Mouse (Mus musculus): ENCODE measurements around the gene Lrrc26.
"Not testable (repeated sequence)": the region's sequence is repeated elsewhere in the genome, so short reads cannot be mapped to it uniquely, and the experiment has no call there.

Gene Lrrc26

GRCm38 (mm10) chr2:25289651-25290050 is at the start of gene Lrrc26:
Gene Lrrc26, plus strand, starts transcription at chr2:25289915.
- DNase-seq = peak; percentile 14

DNA sequence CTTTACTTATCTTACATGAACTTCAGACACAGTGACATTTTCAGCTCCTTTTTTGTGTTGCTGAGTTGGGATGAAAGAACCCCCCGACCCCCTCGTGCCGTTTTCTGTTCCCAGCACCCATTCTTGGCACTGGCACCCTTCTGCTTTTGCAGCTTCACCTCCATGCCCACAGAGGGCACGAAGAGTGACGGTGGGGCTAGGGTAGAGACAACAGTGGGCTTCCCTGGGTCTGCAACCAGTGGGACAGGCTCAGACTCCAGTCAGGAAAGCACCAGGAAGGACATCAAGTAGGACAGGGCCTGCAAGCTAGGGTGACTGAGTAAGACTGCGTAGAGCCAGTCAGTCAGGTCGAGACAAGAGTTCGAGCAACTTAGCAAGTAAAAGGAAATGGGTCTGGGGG is 49.4 kb upstream of the Lrrc26 start:
- no peak for DNase-seq

GRCm38 (mm10) chr2:25240723-25241437 is 48.8 kb upstream of the Lrrc26 start:
- peak; percentile 66 for DNase-seq

DNA sequence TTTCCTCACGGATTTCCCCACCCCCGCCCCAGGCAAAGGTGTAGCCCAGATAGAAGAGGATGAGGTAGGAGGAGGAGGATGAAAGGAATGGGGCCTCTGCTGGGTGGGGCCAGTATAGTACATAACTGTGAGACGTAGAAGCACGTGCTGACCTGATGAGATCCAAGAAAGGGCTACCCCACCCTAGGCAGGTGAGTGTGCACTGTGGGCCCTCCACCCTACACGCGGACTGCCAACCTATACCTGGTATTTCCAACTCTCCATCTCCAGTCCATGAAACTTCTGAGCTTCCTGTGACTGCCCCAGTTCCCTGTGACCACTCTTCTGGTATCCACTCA is 48.3 kb upstream of the Lrrc26 start:
- DNase-seq = no peak

GRCm38 (mm10) chr2:25242101-25242506 is 47.6 kb upstream of the Lrrc26 start, which contains the start of the genes Rnf208 and Cysrt1:
Gene Rnf208, plus strand, starts transcription at chr2:25242255.
Gene Cysrt1, minus strand, starts transcription at chr2:25242452.
- DNase-seq = peak; percentile 67

- DNase-seq = no peak
Observed at GRCm38 (mm10) chr2:25243342-25243741, 46.4 kb upstream of the Lrrc26 start.

DNA sequence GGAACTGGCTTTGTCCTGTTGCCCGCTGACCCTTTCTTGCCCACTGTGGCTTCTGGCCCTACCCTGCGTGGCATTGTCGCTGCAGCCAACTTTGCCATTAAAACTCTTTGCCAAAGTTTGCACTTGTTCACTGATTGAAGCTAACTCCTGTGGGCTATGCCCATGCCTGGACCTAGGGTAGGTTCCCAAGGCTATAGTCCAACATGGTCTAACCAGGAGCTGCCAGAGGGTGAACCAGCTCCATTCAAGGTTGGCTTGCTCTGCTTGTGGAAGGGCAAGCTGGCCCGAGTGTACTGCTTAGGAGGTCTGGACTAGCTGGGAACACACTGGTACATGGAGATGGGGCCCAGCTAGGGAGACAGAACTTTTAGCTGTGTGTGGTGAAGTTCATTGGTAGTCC is 45.6 kb upstream of the Lrrc26 start:
- no peak for DNase-seq

DNA sequence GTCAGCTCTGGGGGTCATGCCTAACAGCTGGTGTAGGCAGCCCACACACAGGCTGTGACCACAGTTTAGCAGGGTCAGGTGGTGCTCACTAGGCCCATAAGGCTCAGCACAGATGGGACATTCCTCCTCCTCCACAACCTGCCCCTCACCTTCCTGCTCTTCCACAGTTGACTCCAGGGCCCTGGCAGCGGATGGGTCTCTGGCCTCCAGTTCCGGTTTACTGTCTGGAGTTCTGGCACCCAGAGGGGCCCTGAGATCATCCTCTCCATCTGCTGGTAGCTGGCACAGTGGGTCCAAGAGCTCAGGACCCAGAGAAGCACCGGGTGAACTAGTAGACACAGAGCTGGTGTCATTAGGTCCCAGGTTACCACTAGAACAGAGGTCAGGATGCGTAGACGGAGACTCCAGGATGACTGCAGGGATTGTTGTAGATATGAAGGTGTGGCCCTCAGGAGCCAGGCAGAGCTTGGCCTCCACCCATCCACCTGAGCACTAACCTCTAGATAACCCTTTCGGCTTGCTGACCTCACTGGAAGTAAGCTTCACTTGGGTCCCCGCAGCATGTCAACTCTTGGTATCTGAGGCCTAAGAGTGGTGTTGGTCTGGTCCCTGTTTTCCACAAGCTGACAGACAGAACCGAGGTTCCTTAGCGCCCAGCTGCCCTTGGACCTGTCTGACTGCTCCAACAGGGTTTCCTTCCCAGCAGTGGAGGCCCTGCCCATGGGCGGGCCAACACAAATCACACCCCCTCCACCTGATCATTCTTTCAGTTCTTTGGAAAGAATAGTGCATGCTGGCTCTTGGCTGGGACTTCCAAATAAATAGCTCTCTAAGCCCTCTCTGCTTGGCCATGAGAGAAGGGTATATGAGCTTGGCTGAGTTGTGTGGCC is 43.3 kb upstream of the Lrrc26 start, which contains the start of gene AL732309.1:
AL732309.1 (minus strand) TSS at position 681 of the 890 bp plus-strand sequence.
- DNase-seq = no peak

- DNase-seq = no peak
Observed at GRCm38 (mm10) chr2:25252331-25252730, 37.4 kb upstream of the Lrrc26 start.

- peak; percentile 87 for DNase-seq
Observed at GRCm38 (mm10) chr2:25255284-25255779, 34.4 kb upstream of the Lrrc26 start, which contains the start of gene Tmem203. Gene Tmem203, plus strand, starts transcription at chr2:25255439.

- DNase-seq = not testable (repeated sequence)
Observed at GRCm38 (mm10) chr2:25256443-25257109, 33.1 kb upstream of the Lrrc26 start.

- DNase-seq = not testable (repeated sequence)
Observed at GRCm38 (mm10) chr2:25257250-25257649, 32.5 kb upstream of the Lrrc26 start.

DNA sequence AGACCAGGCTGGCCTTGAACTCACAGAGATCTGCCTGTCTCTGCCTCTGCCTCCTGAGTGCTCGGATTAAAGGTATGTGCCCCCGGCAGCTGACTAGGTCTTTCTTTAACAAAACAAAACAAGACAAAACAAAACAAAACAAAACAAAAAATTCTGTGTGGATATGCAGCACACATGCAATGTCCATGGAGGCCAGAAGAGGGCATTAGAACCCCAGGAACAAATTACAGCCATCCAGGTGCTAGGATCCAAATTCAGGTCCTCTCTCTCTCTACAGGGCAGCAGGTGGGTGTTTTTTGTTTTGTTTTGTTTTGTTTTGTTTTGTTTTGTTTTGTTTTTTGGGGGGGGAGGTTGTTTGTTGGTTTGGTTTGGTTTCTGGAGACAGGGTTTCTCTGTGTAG is 30.8 kb upstream of the Lrrc26 start:
- DNase-seq = no peak

DNA sequence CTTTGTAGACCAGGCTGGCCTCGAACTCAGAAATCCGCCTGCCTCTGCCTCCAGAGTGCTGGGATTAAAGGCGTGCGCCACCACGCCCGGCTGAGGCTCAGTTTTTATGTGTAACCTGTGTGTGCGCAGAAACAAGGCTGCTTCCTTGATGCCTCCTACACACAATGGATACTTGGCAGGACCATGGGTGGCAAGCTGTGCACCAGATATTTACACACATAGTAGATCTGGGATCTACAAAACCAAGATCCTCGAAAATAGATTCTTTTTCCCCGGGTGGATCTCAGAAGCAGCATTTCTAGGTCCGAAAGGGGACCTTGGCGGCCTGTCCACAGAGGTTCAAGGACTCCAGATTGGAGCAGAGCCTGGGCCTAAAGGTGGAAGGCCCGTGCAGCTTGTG is 27.8 kb upstream of the Lrrc26 start:
- no peak for DNase-seq

GRCm38 (mm10) chr2:25262291-25262767 is 27.4 kb upstream of the Lrrc26 start, which contains the start of gene Tprn:
Gene Tprn, plus strand, starts transcription at chr2:25262618.
- peak; percentile 91 for DNase-seq

GRCm38 (mm10) chr2:25262795-25263622 is 26.7 kb upstream of the Lrrc26 start:
- peak; percentile 61 for DNase-seq

GRCm38 (mm10) chr2:25263623-25264285 is 26.0 kb upstream of the Lrrc26 start:
- DNase-seq = no peak

- DNase-seq = no peak
Observed at GRCm38 (mm10) chr2:25264286-25264660, 25.4 kb upstream of the Lrrc26 start.

DNA sequence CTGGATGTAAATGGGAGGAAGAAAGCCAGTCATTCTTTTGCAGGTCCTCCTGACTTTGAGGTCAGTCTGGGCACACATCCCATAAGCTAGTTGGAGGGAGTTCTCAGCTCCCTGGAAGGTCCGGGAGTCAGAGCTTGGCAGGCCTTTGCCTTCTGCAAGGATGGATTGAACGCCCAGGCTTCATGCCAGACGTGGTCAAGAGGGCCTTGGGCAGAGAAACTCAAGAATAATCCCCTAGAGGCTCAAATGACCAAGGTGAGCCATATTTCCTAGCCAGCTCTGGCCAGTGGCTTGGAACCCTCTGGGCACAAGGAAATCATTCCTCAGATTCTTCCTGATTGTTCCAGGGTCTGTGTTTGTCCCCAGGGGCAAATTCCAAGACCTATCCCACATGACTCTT is 24.9 kb upstream of the Lrrc26 start:
- no peak for DNase-seq

DNA sequence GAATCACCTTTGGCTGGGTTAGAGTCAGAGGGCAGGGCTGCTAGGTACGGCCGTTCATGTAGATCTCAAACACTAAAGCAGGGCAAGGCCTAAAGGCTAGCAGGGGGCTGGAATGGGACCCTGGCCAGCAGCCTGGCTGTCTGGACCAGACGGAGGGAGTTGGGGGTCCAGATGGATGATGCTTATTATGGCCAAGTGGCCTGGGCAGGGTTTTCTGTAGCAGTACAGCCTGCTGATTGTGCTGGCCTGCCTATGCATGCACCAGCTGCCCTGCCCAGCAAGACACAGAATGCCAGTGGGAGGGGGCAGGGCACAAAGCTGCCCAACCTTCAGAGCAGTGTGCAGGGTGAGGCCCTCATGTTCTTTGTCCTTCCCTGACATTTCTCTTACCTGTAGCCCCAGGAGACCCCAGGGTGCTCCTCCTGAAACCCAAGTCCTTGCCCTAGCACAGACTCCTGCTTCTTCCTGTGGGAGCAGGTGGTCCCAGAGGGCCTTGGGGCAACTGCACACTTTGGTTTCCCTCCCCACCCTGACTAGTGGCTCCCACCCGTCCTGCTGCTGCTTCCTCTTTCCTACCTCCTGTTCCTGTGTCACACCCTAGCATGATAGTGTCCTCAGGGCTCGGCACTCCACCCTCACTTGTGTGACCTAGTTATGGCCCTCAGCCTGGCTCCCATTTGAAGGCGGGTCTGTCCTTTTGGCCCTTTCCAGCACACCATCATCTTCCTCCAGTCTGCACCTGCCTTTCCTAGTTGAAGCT is 23.6 kb upstream of the Lrrc26 start:
- DNase-seq = no peak

GRCm38 (mm10) chr2:25266720-25267119 is 23.0 kb upstream of the Lrrc26 start:
- DNase-seq = no peak
